Mouse (Mus musculus) lung, embryonic 15.5 days (tissue): ENCODE measurements around the gene Slc11a2. TPM values are rescaled to one million over a fixed set of nuclear protein-coding genes. Genes with fewer than 3 reads are reported as not detected.

Experiments
- ATAC-seq: fragments of 200-750 bp; cut with Nextera tagmentation; 2 replicates; pipeline ENCODE4 v1.8.0; 2017; ENCODE audit warnings: moderate number of reproducible peaks, borderline replicate concordance; ENCODE audit not compliant: low FRiP score, low TSS enrichment; ENCODE audit errors: extremely low read depth
- H3K27ac ChIP-seq: fragments of 300-500 bp; sonication (generic); 2 replicates; pipeline ENCODE4 v1.5.1; 2015; ENCODE audit warnings: moderate library complexity, mild to moderate bottlenecking, inconsistent platforms
- H3K27me3 ChIP-seq: fragments of 300-500 bp; sonication (generic); 2 replicates; pipeline ENCODE4 v1.6.1; 2015; ENCODE audit warnings: inconsistent platforms
- H3K36me3 ChIP-seq: fragments of 300-500 bp; sonication (generic); 2 replicates; pipeline ENCODE4 v1.6.1; 2015; ENCODE audit warnings: inconsistent platforms
- H3K4me1 ChIP-seq: fragments of 300-500 bp; sonication (generic); 2 replicates; pipeline ENCODE4 v1.6.1; 2015; ENCODE audit warnings: inconsistent platforms
- H3K4me2 ChIP-seq: fragments of 300-500 bp; sonication (generic); 2 replicates; pipeline ENCODE4 v1.6.1; 2015; ENCODE audit warnings: inconsistent platforms, mild to moderate bottlenecking, moderate library complexity
- H3K4me3 ChIP-seq: fragments of 300-500 bp; sonication (generic); 2 replicates; pipeline ENCODE4 v1.5.1; 2015; ENCODE audit warnings: mild to moderate bottlenecking, inconsistent platforms
- H3K9ac ChIP-seq: fragments of 300-500 bp; sonication (generic); 2 replicates; pipeline ENCODE4 v1.6.1; 2015; ENCODE audit warnings: inconsistent platforms
- H3K9me3 ChIP-seq: fragments of 300-500 bp; sonication (generic); 2 replicates; pipeline ENCODE4 v1.6.1; 2016; ENCODE audit warnings: inconsistent platforms
- WGBS: fragments of 180-500 bp; shearing (Covaris S2); methylation state at CpG from one replicate; pipeline ENCODE4 v1.1.7; 2015; 5-methylcytosine and 5-hydroxymethylcytosine counted together
- polyA plus RNA-seq: library from polyadenylated mRNA; unstranded; fragments of >200 nt; fragmentation: Nextera tagmentation; extraction: Ambion mirVana; gene quantifications from 2 replicates; pipeline ENCODE4 v1.2.1, GENCODE M21; 2015

Slc11a2 gene
- 20.3 and 26.0 TPM in 2 replicates for polyA plus RNA-seq

DNA sequence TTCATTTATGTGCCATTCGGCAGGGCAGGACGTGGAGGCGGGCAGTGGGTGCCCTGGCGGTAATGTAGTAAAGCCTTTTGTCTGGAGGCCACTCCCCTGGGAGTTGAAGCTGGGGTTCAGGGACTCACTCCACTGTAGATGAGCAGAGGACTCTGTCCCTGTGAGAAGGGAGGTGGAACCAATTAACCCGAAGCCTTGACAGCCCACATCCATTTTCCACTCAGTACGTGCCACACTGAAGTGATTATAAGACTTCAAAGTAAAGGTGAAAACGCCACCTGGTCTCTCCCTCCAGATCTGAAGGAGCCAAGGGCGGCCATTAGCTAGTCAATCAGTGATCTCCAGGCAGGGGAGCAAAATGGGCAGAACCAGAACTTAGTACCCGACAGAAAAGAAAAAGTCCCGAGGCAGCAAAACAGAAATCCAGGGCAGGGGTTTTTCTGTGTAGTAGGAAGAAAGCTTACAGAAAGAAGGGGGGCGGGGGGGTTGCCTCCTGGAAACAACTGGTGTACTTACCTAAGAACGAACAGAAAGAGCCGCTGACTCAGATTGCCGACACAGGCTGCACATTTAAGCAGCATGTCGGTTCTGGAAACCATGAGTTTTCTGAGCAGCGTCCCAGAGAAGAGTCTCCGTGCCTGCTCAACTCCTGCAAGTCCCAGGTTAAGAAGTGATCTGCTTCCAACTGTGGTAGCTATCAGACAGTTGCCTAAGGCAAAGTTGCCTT, at the start of gene Slc11a2:
TSS of gene Slc11a2 (minus strand) at position 677 of the 727 bp plus-strand sequence.
- Histone ChIP-seq H3K36me3 (no peaks in the 10 kb centered on the region), H3K4me3 (peak within 1 kb of the TSS; percentile 76), H3K4me1 (peaks cover 24% of the 10 kb centered on the region), H3K9ac (peak within 1 kb of the TSS; percentile 17), H3K9me3 (no peaks in the 10 kb centered on the region), H3K27me3 (peaks cover 26% of the 10 kb centered on the region), H3K4me2 (peak within 1 kb of the TSS; percentile 89), H3K27ac (peak within 1 kb of the TSS; percentile 59)
- WGBS, result 21% methylated on average over 17 of the region's 17 CpGs
- ATAC-seq, result no peak

- Histone ChIP-seq H3K4me1 (peaks cover 11% of the 10 kb centered on the region), H3K9ac (no peak overlapping the region), H3K27ac (no peak overlapping the region), H3K27me3 (no peaks in the 10 kb centered on the region), H3K4me2 (no peak overlapping the region), H3K36me3 (peaks cover 60% of the 10 kb centered on the region), H3K9me3 (no peaks in the 10 kb centered on the region), H3K4me3 (no peak overlapping the region)
- WGBS, result 63% methylated on average over 7 of the region's 7 CpGs
- no peak for ATAC-seq
These were observed 49.1 kb upstream of the Slc11a2 start for GRCm38 (mm10) chr15:100473926-100474503.

GRCm38 (mm10) chr15:100470037-100470436, 45.2 kb upstream of the Slc11a2 start:
- 51% methylated on average over 10 of the region's 10 CpGs for WGBS
- Histone ChIP-seq H3K9ac (peak overlapping the region; percentile 90), H3K36me3 (peaks cover 23% of the 10 kb centered on the region), H3K27me3 (no peaks in the 10 kb centered on the region), H3K4me3 (peak overlapping the region; percentile 83), H3K4me2 (peak overlapping the region; percentile 93), H3K9me3 (no peaks in the 10 kb centered on the region), H3K27ac (no peak overlapping the region), H3K4me1 (peaks cover 20% of the 10 kb centered on the region)
- ATAC-seq, result no peak

DNA sequence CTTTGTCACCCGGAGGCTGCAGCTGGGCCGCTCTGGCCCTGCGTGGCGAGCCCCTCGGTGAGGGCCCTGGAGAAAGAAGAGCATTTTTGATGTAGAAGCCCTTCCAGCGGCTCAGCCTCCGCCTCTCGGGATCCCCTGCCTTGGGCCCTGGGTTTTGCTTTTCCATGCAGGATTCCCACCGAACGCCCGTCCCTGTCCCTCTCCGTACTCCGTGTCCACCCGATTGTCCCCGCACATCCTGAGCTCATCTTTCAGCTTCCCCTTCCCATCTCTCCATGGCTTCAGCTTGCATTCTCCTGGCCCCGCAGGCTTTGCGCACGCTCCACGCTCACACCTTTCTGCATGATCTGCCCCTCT, 44.3 kb upstream of the Slc11a2 start:
- Histone ChIP-seq H3K9ac (peak overlapping the region; percentile 90), H3K4me3 (peak overlapping the region; percentile 83), H3K4me1 (peaks cover 20% of the 10 kb centered on the region), H3K27me3 (no peaks in the 10 kb centered on the region), H3K4me2 (peak overlapping the region; percentile 93), H3K9me3 (no peaks in the 10 kb centered on the region), H3K27ac (peak overlapping the region; percentile 69), H3K36me3 (peaks cover 16% of the 10 kb centered on the region; the same call in 1 of the 2 replicates)
- WGBS, result under 1% methylated on average over 19 of the region's 19 CpGs
- ATAC-seq, result peak; percentile 16

GRCm38 (mm10) chr15:100468295-100469188, 43.7 kb upstream of the Slc11a2 start, which contains the start of gene Letmd1:
Gene Letmd1, plus strand, starts transcription at chr15:100469023.
- peak; percentile 93 for ATAC-seq
- H3K4me3 ChIP-seq, result peak within 1 kb of the TSS; percentile 83
- H3K27me3 ChIP-seq, result no peaks in the 10 kb centered on the region
- H3K36me3 ChIP-seq, result peaks cover 14% of the 10 kb centered on the region; the same call in 1 of the 2 replicates
- under 1% methylated on average over 82 of the region's 84 CpGs for WGBS
- peak within 1 kb of the TSS; percentile 69 for H3K27ac ChIP-seq
- peak within 1 kb of the TSS; percentile 93 for H3K4me2 ChIP-seq
- peak within 1 kb of the TSS; percentile 90 for H3K9ac ChIP-seq
- peaks cover 20% of the 10 kb centered on the region for H3K4me1 ChIP-seq
- no peaks in the 10 kb centered on the region for H3K9me3 ChIP-seq

DNA sequence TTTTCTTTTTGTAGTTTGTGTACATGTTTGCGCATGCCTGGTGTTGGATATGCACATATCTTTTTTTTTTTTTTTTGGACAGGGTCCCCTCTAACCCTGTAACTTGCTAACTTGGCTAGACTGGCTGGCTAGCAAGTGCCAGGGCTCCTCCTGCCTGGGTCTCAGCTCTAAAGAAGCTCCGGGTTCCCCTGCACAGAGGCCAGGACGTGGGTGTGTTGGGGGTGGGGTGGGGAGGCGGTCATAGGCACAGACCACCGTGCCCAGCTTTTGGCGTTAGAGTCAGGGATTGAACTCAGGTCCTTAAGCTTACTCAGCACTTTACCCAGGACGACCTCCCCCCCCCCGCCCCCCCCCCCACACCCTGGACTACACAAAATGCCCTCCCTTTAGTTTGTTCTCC, 42.9 kb upstream of the Slc11a2 start:
- Histone ChIP-seq H3K9me3 (no peaks in the 10 kb centered on the region), H3K36me3 (peaks cover 10% of the 10 kb centered on the region; the same call in 1 of the 2 replicates), H3K9ac (no peak overlapping the region), H3K27me3 (no peaks in the 10 kb centered on the region), H3K4me1 (peaks cover 20% of the 10 kb centered on the region), H3K4me2 (peak overlapping the region; percentile 93; the same call in 1 of the 2 replicates), H3K27ac (no peak overlapping the region), H3K4me3 (no peak overlapping the region; the same call in 1 of the 2 replicates)
- no peak for ATAC-seq
- 32% methylated on average over 8 of the region's 8 CpGs for WGBS

GRCm38 (mm10) chr15:100465432-100465831, 40.6 kb upstream of the Slc11a2 start:
- 62% methylated on average over 2 of the region's 2 CpGs for WGBS
- Histone ChIP-seq H3K36me3 (no peaks in the 10 kb centered on the region), H3K27ac (no peak overlapping the region), H3K27me3 (no peaks in the 10 kb centered on the region), H3K9ac (no peak overlapping the region), H3K4me2 (no peak overlapping the region), H3K9me3 (no peaks in the 10 kb centered on the region), H3K4me1 (peaks cover 20% of the 10 kb centered on the region), H3K4me3 (no peak overlapping the region)
- no peak for ATAC-seq

GRCm38 (mm10) chr15:100463712-100464111, 38.8 kb upstream of the Slc11a2 start:
- ATAC-seq, result no peak
- no peak overlapping the region for H3K9ac ChIP-seq
- no peak overlapping the region for H3K27ac ChIP-seq
- 22% methylated on average over 6 of the region's 6 CpGs for WGBS
- H3K36me3 ChIP-seq, result no peaks in the 10 kb centered on the region
- H3K4me1 ChIP-seq, result peaks cover 8% of the 10 kb centered on the region
- no peaks in the 10 kb centered on the region for H3K9me3 ChIP-seq
- H3K4me3 ChIP-seq, result no peak overlapping the region
- no peak overlapping the region for H3K4me2 ChIP-seq
- 0 out of 2 replicates have a peak, but pooled peaks cover 6% of the 10 kb centered on the region for H3K27me3 ChIP-seq

GRCm38 (mm10) chr15:100462086-100462485, 37.2 kb upstream of the Slc11a2 start:
- no peak overlapping the region for H3K9ac ChIP-seq
- H3K27ac ChIP-seq, result no peak overlapping the region
- no peaks in the 10 kb centered on the region for H3K36me3 ChIP-seq
- H3K27me3 ChIP-seq, result peaks cover 11% of the 10 kb centered on the region
- H3K9me3 ChIP-seq, result no peaks in the 10 kb centered on the region
- no peak overlapping the region for H3K4me2 ChIP-seq
- ATAC-seq, result no peak
- no peak overlapping the region for H3K4me3 ChIP-seq
- WGBS, result 86% methylated on average over 5 of the region's 5 CpGs
- H3K4me1 ChIP-seq, result no peaks in the 10 kb centered on the region

DNA sequence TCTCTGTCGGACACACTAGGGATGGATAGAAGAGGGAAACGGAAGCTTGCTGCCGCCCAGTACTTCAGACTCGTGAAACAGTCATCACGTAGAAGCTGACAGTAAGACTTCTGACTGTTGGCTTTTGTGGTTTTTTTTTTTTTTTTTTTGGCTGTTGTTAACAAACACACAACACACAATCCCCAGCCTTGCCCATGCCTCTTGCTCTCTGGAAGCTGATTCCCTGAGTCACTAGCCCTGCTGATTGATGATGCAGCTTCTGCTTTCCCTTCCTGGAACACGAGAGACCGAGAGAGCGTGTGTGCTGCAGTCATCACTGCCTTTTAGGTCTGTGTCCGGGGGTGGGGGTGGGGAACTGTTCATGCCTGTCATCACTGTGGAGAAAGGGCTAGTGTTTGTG, 36.8 kb upstream of the Slc11a2 start:
- 66% methylated on average over 9 of the region's 9 CpGs for WGBS
- Histone ChIP-seq H3K27ac (no peak overlapping the region), H3K27me3 (peaks cover 11% of the 10 kb centered on the region), H3K9me3 (no peaks in the 10 kb centered on the region), H3K36me3 (no peaks in the 10 kb centered on the region), H3K4me2 (no peak overlapping the region), H3K4me3 (no peak overlapping the region), H3K9ac (no peak overlapping the region), H3K4me1 (no peaks in the 10 kb centered on the region)
- no peak for ATAC-seq

GRCm38 (mm10) chr15:100460942-100461341, 36.1 kb upstream of the Slc11a2 start:
- no peak overlapping the region for H3K4me3 ChIP-seq
- peak overlapping the region; percentile 37 for H3K4me2 ChIP-seq
- no peaks in the 10 kb centered on the region for H3K9me3 ChIP-seq
- 8% methylated on average over 12 of the region's 12 CpGs for WGBS
- ATAC-seq, result no peak; the same call in 1 of the 2 replicates
- H3K27me3 ChIP-seq, result peaks cover 11% of the 10 kb centered on the region
- H3K4me1 ChIP-seq, result no peaks in the 10 kb centered on the region
- H3K27ac ChIP-seq, result no peak overlapping the region
- no peak overlapping the region for H3K9ac ChIP-seq
- H3K36me3 ChIP-seq, result no peaks in the 10 kb centered on the region
